Mouse (Mus musculus): Measurements from ENCODE around the gene Lmna.

The Lmna gene

DNA sequence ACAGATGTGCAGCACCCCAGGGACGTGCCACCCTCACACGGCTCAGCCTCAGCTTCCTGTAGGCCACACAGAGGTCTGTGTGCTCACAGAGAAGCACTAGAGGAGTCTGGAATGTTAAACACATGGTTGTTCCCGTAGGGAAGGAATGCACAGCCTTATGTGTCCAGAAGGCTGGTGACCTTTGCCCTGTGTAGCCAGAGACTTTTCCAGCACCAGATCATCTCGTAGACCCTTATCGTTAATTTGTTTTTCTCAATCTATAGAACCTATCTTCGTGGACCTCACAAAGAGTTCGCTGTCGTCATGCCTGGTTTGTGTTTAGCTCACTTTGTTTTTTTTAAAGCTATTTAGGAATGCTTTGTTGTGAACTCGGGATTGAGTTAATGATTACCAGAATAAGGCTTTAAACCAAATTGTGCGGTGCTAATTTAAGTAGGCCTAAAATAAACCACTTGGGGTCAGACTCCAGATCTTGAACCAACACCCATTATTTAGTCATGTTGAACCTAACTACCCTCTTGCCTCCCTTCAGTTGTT lies 38.7 kb downstream of the Lmna start:
- no peak for DNase-seq (ENCODE audit: low spot score in 2 of 2)

DNA sequence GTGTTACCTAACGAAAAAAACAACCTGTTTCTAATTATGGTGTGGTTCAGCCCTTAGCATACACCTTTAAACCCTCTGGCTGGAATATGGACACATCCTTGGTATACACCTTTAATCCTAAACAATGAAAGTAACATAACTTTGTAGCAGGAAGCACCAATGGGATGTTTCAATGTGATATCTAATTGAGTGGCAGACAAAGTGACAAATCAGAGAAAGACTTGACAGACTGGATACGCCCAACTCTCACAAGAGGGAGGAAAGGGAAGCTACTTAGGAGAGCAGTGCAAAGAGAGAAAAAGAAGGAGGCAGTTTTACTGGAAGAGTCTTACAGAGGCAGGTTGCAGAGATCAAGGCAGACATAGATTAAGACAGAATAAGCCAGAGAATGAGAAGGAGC lies 40.3 kb downstream of the Lmna start:
- DNase-seq (ENCODE audit: low spot score in 2 of 2) = no peak

GRCm38 (mm10) chr3:88467116-88467824 lies 42.5 kb downstream of the Lmna start:
- peak; percentile 94 to 97 for DNase-seq (ENCODE audit: low spot score in 2 of 2)

- no peak for DNase-seq (ENCODE audit: low spot score in 2 of 2)
These were observed 44.6 kb downstream of the Lmna start for GRCm38 (mm10) chr3:88465127-88465526.

DNA sequence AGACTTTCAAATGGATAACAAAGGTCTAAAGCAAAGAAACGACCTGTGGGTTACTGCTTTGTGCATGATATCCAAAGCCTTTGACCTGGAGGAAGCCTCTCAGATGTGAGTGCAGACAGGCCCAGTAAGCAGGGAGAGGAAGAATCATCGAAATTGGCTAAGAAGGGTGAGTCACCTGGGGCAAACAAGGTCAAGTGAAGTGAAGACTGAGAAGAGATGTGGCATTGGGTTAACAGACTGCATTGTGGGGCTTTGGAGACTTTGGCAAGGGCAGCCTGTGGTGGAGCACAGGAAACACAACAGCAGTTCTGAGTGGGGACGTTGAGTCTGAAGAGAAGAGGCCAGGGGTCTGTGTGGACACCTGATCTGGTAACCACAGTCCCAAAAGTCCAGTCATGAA lies 45.3 kb downstream of the Lmna start:
- no peak for DNase-seq (ENCODE audit: low spot score in 2 of 2)

GRCm38 (mm10) chr3:88460983-88461696 lies 48.6 kb downstream of the Lmna start, which contains the start of gene Sema4a:
Gene Sema4a (minus strand): TSS chr3:88461182.
- no peak for DNase-seq (ENCODE audit: low spot score in 2 of 2)

- no peak for DNase-seq (ENCODE audit: low spot score in 2 of 2)
These were observed 49.7 kb downstream of the Lmna start for GRCm38 (mm10) chr3:88460029-88460428.

- DNase-seq (ENCODE audit: low spot score in 2 of 2) = no peak
These were observed 51.0 kb downstream of the Lmna start for GRCm38 (mm10) chr3:88458778-88459219.

DNA sequence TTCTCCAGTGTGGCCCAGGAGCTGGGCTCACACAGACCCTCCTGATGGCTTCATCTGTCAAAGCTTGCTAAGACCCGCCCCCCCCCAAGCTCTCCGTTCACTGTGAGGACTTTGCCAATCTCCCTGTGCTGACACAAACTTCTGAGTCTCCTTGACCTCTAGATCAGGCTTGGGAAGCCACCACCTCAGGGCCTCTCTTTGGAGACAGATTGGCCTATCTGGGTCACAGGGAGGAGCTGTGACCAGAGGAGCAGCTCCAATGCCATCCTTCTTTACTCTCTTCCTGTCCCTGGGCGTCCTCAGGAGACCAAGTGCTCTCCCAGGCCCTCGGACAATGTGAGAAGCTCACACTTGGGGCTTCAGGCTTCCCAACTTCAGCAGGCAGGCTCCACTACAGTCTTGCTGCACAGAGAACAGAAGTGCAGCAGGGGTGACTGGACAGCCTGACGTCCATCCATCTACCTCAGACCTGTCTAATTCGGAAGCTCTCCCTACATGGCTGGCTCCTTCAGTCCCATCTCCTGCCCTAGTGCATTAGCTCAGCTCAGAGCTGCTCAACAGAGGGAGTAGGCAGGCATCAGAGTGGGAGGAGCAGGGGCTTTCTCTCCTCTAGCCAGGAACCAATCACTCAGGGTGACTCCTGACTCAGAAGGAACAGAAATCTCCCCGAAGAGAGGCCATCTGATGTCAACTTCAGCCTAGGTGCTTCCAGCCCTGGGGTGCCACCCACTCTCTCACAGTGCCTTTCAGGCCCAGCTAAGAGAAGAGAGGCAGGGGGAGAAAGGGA lies 52.8 kb downstream of the Lmna start:
- no peak for DNase-seq (ENCODE audit: low spot score in 2 of 2)

DNA sequence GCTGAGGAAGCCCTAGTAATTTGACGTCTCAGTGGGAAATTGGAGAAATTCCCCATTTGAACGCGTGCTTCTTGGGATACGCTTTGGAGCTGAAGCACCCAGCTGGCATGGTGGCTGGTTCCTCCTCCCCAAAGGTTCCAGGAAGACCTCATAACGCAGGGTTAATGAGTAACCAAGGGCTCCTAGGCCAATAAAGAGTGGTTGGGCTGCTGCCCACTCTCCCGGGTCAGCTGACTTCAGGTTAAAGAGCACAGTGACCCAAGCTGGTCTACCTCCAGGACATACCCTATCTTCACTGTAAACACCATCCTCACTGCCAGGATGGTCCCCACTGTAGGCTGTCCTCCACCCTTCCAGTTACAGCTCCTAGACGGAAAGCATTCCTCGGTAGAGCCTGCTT lies 53.4 kb downstream of the Lmna start:
- no peak for DNase-seq (ENCODE audit: low spot score in 2 of 2)

- DNase-seq (ENCODE audit: low spot score in 2 of 2) = no peak
These were observed 54.0 kb downstream of the Lmna start for GRCm38 (mm10) chr3:88455588-88456264.

DNA sequence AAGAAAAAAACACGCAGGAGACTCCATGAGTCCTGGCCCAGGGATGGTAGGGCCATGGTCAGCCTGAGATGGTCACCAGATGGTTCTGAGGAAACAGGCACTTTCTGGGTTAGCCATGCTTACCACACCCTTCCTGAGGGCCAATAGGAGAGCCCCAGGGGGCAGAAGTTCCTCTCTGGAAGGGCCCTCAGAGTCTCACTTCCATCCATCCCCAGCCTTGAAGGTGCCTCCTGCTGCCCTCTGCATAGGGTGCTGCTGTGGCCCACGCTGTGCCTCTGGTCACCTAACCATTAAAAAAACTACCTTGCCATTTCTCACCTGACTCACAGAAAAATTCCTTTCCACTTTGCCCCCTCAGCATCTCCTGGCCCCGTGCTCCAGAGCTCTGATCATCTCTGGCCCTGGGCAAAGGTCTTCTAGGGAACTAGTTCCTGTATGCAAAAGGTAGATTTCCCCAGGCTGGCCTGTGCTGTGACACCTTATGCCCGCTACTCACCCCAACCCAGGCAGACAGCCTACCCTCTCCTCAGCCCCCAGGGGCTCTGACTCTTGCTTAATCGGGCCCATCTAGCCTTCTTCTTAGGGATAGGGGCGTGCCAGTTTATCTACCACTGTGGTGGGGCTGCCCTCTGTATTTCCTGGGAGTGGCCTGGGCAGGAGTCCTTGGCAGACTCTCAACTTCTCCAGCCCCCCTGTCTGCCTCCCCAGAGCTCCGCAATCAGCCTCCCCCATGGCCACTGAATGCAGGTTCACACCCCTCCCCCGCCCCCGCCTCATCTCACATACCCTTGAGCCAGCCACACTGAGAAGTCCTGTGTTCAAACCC lies 54.8 kb downstream of the Lmna start:
- DNase-seq (ENCODE audit: low spot score in 2 of 2) = no peak

GRCm38 (mm10) chr3:88453986-88454385 lies 55.8 kb downstream of the Lmna start:
- peak in 1 of 2 experiments; percentile 49 for DNase-seq (ENCODE audit: low spot score in 2 of 2)

DNA sequence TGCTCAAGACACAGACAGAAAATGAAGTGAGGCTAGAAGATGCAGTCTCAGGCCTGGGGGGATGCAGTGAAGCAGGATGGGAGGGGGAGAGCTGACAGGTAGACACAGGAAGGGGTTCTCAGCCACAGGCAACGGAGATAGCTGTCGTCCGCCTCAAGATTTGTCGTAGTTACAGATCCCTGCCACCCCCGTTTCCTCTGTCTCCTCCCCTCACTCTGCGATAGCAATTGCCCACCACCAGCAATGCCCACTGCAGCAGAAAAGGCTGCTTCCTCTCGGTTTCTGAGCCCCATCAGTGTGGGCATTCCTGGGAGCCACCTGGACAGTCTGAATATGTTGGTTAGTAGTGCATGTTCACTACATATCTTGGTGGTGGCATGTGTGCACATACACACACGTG lies 56.4 kb downstream of the Lmna start:
- DNase-seq (ENCODE audit: low spot score in 2 of 2) = no peak

GRCm38 (mm10) chr3:88452716-88453115 lies 57.0 kb downstream of the Lmna start:
- DNase-seq (ENCODE audit: low spot score in 2 of 2) = no peak

DNA sequence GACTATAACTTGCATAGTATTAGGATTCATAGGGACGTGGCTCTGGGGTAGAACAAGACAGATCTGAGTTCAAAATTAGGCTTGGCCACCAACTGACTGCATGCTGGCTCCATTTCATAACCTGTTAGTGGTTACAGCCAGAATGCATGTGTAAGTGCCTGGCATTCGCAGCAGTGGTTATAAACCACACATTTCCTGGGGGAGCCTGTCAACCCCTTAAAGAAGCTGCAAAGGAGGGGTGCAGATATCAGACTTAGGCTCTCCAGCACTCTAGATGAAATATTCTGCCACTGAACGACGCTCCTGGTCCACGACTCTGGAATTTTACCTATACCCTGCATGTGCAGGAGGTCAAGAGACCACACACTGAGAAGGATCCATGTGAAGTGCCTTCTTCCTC lies 57.5 kb downstream of the Lmna start:
- no peak for DNase-seq (ENCODE audit: low spot score in 2 of 2)

- DNase-seq (ENCODE audit: low spot score in 2 of 2) = no peak
These were observed 59.2 kb downstream of the Lmna start for GRCm38 (mm10) chr3:88450379-88451131.

DNA sequence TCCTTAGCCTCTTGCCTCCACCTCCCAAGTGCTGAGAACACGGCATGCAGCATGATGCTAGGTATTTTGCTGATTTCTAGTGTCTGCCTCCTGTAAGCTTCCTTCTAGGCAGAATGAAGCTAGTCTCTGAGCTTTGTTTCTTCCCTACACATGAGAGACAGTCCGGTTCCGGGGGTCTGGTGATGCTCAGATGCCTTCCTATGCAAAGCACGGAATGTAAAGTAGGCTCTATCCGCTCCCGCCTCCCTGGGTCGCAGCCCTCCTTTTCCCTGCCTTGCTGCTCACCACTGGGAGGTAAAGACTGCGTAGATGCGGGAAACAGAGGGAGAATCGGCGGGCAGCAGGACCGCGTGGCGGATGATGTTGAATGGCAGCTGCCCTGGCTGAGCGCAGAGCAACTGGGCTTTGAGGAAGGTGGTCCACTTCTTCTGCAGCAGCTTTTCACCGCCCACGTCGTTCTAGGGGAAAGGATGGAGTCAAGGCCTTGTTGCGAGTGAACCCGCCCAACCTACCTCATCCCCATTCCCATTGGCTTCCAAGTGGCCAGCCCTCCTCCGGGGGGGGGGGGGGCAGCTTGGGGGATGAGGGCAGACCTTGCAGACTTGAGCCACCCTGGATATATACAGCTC lies 60.2 kb downstream of the Lmna start:
- no peak for DNase-seq (ENCODE audit: low spot score in 2 of 2)

DNA sequence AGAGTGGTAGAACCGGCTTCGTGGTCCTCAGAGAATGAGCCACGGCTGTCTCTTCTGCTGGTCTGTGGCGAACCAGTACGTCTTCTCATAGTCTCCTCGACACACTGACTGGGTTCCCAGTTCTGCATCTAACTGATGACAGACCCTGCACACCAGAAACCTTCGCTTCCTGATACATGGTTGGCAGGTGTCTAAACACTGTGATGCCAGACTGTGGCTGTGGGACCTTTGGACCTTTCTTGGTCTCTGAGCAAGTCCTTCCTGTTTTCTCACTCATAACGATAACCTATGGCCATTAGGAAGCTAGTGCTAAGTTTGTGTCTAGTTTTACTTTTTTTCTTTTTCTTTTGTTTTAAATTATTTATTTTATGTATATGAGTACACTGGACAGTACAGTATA lies 61.3 kb downstream of the Lmna start:
- no peak for DNase-seq (ENCODE audit: low spot score in 2 of 2)

Data from spleen, postnatal 10 days (tissue).